Mouse (Mus musculus): Measurements from ENCODE around the gene Rhot2. TPM values are rescaled to one million over a fixed set of nuclear protein-coding genes. Genes with fewer than 3 reads are reported as not detected.
A peak's percentile ranks its signal among the peaks of the same experiment; 100 is the strongest.
"Not testable (repeated sequence)": the region's sequence is repeated elsewhere in the genome, so short reads cannot be mapped to it uniquely, and the experiment has no call there.

Gene Rhot2
- polyA plus RNA-seq, 1 experiment from 2014 or later = 29.0 TPM

DNA sequence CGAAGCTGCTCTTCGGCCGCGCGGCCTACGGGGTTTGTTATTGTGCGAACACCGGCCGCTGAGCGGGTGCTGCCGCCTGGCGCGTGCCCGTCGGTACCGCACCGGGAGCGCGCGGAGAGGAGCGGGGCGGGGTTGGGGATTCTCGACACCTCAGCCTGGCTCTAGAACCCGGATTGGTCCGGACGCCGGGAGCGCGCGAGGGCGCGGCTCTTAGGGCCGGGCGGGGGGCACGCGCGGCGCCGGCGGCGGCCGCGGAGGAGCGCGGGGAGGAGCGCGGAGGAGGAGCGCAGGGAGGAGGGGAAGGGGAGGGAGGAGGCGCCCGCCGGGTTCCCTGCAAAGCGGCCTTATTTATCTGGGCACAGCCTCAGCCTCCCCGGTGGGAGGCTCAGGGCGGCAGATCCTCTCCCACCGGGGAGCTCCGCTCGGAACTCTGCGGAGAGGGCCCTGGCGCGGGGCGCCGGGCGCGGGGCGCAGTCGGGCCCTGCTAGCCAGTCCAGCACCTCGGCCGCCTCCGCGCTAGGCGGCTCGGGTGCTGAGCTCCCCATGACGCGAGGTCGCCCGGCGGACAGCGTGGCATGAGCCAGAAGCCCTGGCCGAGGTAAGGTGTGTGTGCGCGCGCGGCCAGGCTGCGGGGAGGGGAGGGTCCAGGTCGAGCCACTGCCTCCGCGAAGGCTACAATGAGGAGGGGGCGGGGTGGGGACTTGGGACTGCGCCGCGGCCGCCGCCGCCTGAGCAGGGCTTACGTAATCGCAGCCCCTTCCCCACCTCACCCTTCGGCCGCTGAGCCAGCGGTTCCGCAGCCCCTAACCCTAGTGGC is 35.7 kb downstream of the Rhot2 start, which contains the start of gene Fbxl16:
Gene Fbxl16 (plus strand): TSS at position 297 of the 817 bp plus-strand sequence.
- Histone ChIP-seq H3K36me3 (no peaks in the 10 kb centered on the region), H3K4me1 (peaks cover 23% of the 10 kb centered on the region), H3K4me3 (peak within 1 kb of the TSS; percentile 76), H3K27me3 (ENCODE audit: insufficient read depth, poor library complexity, severe bottlenecking) (peaks cover 80% of the 10 kb centered on the region), H3K9me3 (no peaks in the 10 kb centered on the region), H3K27ac (peak within 1 kb of the TSS; percentile 67)
- no peak for DNase-seq (ENCODE audit: low spot score)
- under 1% methylated on average over 87 of the region's 100 CpGs for WGBS

DNA sequence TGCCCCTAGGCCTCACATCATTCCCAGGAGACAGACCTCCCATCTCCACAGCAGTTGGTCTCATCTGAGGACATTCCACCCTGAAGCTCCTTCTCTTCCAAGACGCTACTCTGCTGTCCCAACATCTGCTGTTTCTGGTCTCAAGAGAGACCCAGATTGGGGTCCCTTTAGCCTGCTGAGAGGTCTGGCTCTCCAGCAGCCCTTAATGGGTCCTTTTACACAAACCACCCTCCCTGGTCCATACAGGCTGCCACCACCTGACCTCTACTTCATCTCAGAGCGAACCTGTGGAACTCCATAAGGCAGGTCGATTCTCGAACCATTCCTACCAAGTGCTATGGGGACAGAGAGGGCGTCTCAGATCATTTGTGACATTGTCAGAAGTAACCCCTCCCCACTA is 36.6 kb downstream of the Rhot2 start:
- Histone ChIP-seq H3K27ac (no peak overlapping the region), H3K36me3 (no peaks in the 10 kb centered on the region), H3K4me1 (peaks cover 26% of the 10 kb centered on the region), H3K4me3 (peak overlapping the region; percentile 76), H3K9me3 (no peaks in the 10 kb centered on the region), H3K27me3 (ENCODE audit: insufficient read depth, poor library complexity, severe bottlenecking) (peaks cover 73% of the 10 kb centered on the region)
- no peak for DNase-seq (ENCODE audit: low spot score)
- WGBS = 42% methylated on average over 5 of the region's 5 CpGs

DNA sequence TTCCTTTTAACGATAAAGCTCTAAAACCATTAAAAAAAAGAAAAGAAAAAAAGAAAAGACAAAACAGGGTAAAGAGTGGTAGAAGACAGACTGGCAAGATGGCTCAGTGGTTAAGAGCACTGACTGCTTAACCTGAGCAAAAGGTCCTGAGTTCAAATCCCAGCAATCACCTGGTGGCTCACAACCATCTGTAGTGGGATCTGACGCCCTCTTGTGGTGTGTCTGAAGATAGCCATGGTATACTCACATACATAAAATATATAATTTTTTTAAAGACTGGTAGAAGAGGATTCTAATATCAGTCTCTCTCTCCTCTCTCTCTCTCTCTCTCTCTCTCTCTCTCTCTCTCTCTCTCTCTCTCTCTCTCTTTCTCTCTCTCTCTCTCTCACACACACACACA is 37.2 kb downstream of the Rhot2 start:
- 43% methylated on average over 2 of the region's 2 CpGs for WGBS
- not testable (repeated sequence) for H3K36me3 ChIP-seq; H3K4me3 ChIP-seq; H3K27ac ChIP-seq; DNase-seq (ENCODE audit: low spot score); H3K9me3 ChIP-seq
- Histone ChIP-seq H3K27me3 (ENCODE audit: insufficient read depth, poor library complexity, severe bottlenecking) (peaks cover 67% of the 10 kb centered on the region), H3K4me1 (peaks cover 32% of the 10 kb centered on the region)

GRCm38 (mm10) chr17:25806507-25806906 is 38.1 kb downstream of the Rhot2 start:
- H3K27ac ChIP-seq = no peak overlapping the region
- H3K9me3 ChIP-seq = no peaks in the 10 kb centered on the region
- peaks cover 37% of the 10 kb centered on the region for H3K4me1 ChIP-seq
- peaks cover 62% of the 10 kb centered on the region for H3K27me3 ChIP-seq (ENCODE audit: insufficient read depth, poor library complexity, severe bottlenecking)
- H3K4me3 ChIP-seq = no peak overlapping the region
- 80% methylated on average over 4 of the region's 4 CpGs for WGBS
- DNase-seq (ENCODE audit: low spot score) = no peak
- H3K36me3 ChIP-seq = no peaks in the 10 kb centered on the region

GRCm38 (mm10) chr17:25802825-25803517 is 41.7 kb downstream of the Rhot2 start:
- Histone ChIP-seq H3K36me3 (no peaks in the 10 kb centered on the region), H3K27ac (peak overlapping the region; percentile 81), H3K9me3 (no peaks in the 10 kb centered on the region), H3K27me3 (ENCODE audit: insufficient read depth, poor library complexity, severe bottlenecking) (peaks cover 27% of the 10 kb centered on the region), H3K4me3 (peak overlapping the region; percentile 22; the same call in 1 of the 2 replicates), H3K4me1 (peaks cover 18% of the 10 kb centered on the region)
- DNase-seq (ENCODE audit: low spot score) = peak; percentile 95
- WGBS = 10% methylated on average over 10 of the region's 10 CpGs

DNA sequence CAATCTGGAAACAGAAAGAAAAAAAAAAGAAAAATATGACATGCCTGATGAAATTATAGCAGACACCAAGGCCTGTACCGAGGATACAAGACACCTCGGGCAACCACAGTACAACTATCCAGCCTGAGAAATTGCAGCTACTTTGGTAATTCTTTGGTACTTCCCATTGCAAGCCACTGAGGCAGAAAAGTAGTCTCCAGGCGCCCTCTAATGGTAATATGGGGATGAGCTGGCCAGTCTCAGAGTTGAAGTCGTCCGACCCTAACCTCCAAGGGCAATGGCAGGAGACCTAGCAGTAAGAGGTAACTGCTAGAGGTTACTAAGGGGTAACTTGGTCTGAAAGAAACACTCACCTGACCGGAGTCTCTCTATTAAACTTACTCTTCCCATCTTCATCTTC is 43.6 kb downstream of the Rhot2 start:
- 4% methylated on average over 6 of the region's 6 CpGs for WGBS

GRCm38 (mm10) chr17:25796951-25797369 is 47.7 kb downstream of the Rhot2 start, which contains the start of gene Metrn:
TSS of gene Metrn (minus strand) at chr17:25797136.
- no peaks in the 10 kb centered on the region for H3K9me3 ChIP-seq
- peak within 1 kb of the TSS; percentile 87 for H3K27ac ChIP-seq
- H3K4me3 ChIP-seq = peak within 1 kb of the TSS; percentile 80
- peak; percentile 95 for DNase-seq (ENCODE audit: low spot score)
- H3K4me1 ChIP-seq = peaks cover 46% of the 10 kb centered on the region
- peaks cover 14% of the 10 kb centered on the region for H3K36me3 ChIP-seq
- under 1% methylated on average over 35 of the region's 35 CpGs for WGBS
- no peaks in the 10 kb centered on the region for H3K27me3 ChIP-seq (ENCODE audit: insufficient read depth, poor library complexity, severe bottlenecking)

More for the DNA sequence above, 43.6 kb downstream of the Rhot2 start:
- no peak for DNase-seq (ENCODE audit: low spot score)
- H3K4me1 ChIP-seq = peaks cover 29% of the 10 kb centered on the region
- no peak overlapping the region for H3K27ac ChIP-seq
- H3K36me3 ChIP-seq = no peaks in the 10 kb centered on the region
- H3K27me3 ChIP-seq (ENCODE audit: insufficient read depth, poor library complexity, severe bottlenecking) = peaks cover 13% of the 10 kb centered on the region
- H3K4me3 ChIP-seq = no peak overlapping the region
- H3K9me3 ChIP-seq = no peaks in the 10 kb centered on the region

DNA sequence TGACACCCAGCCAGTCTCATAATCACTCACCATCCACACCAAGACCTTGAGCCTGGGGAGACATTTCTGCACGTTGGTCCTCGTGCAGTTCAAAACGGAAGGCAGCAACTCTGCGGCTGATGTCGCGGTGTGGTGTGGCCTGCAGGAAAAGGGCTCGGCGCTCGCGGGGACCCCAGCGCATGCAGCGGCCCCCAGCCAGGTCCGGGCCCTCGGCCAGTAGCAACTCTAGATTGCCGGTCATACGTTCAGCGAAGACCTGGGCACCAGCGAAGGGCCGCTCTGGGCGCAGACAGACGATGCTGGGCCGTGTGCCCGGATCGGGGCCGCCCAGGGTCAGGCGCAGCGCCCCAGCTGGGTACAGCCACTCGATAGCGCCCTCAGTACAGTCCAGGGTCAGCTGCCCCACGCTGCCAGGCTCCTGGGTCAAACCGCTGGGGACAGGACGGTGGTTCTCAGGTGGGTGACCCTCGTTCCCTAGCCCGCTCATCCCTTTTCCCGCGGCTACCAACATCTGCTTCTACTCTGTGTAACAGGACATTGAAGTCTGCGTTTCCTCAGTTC is 48.4 kb downstream of the Rhot2 start:
- WGBS = under 1% methylated on average over 37 of the region's 37 CpGs
- Histone ChIP-seq H3K27ac (peak overlapping the region; percentile 87), H3K4me1 (peaks cover 53% of the 10 kb centered on the region), H3K27me3 (ENCODE audit: insufficient read depth, poor library complexity, severe bottlenecking) (no peaks in the 10 kb centered on the region), H3K4me3 (peak overlapping the region; percentile 80), H3K9me3 (no peaks in the 10 kb centered on the region), H3K36me3 (peaks cover 14% of the 10 kb centered on the region)
- DNase-seq (ENCODE audit: low spot score) = no peak

GRCm38 (mm10) chr17:25795609-25796092 is 49.0 kb downstream of the Rhot2 start, which contains the start of gene AC134908.4:
TSS of gene AC134908.4 (minus strand) at chr17:25795659.
- Histone ChIP-seq H3K9me3 (no peaks in the 10 kb centered on the region), H3K4me3 (peak within 1 kb of the TSS; percentile 80), H3K36me3 (peaks cover 15% of the 10 kb centered on the region), H3K27ac (peak within 1 kb of the TSS; percentile 87), H3K4me1 (peaks cover 58% of the 10 kb centered on the region), H3K27me3 (ENCODE audit: insufficient read depth, poor library complexity, severe bottlenecking) (no peaks in the 10 kb centered on the region)
- 10% methylated on average over 6 of the region's 6 CpGs for WGBS
- DNase-seq (ENCODE audit: low spot score) = no peak

DNA sequence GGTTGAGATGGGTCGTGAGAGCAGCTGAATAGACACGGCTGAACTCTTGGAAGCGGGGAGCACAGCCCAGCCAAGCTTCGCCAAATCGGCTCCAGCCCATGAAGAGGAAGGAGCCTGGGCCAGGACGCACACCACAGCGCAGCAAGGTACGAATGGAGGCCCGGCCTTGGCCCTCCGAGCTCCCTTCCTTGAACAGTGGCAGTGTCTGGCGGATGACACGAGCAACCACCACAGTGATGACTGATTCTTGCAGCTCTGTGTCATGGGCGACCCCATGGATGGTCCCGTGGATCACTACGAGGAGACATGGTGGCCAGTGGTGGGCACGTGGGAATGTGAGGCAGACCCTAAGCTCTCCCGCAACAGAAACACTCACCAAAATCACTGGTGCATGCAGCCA is 49.7 kb downstream of the Rhot2 start:
- Histone ChIP-seq H3K27ac (peak overlapping the region; percentile 87), H3K9me3 (no peaks in the 10 kb centered on the region), H3K4me1 (peaks cover 60% of the 10 kb centered on the region), H3K36me3 (peaks cover 19% of the 10 kb centered on the region), H3K4me3 (peak overlapping the region; percentile 80), H3K27me3 (ENCODE audit: insufficient read depth, poor library complexity, severe bottlenecking) (no peaks in the 10 kb centered on the region)
- WGBS = 87% methylated on average over 17 of the region's 17 CpGs
- no peak for DNase-seq (ENCODE audit: low spot score)

GRCm38 (mm10) chr17:25794197-25794596 is 50.5 kb downstream of the Rhot2 start:
- Histone ChIP-seq H3K4me1 (peaks cover 60% of the 10 kb centered on the region), H3K4me3 (no peak overlapping the region), H3K36me3 (peaks cover 27% of the 10 kb centered on the region), H3K27ac (0 out of 2 replicates have a peak overlapping the region, but pooled peaks have one; percentile 22), H3K9me3 (no peaks in the 10 kb centered on the region), H3K27me3 (ENCODE audit: insufficient read depth, poor library complexity, severe bottlenecking) (no peaks in the 10 kb centered on the region)
- 82% methylated on average over 13 of the region's 13 CpGs for WGBS
- no peak for DNase-seq (ENCODE audit: low spot score)

- 4% methylated on average over 14 of the region's 14 CpGs for WGBS
- Histone ChIP-seq H3K4me1 (peaks cover 61% of the 10 kb centered on the region), H3K36me3 (peaks cover 41% of the 10 kb centered on the region), H3K27me3 (ENCODE audit: insufficient read depth, poor library complexity, severe bottlenecking) (no peaks in the 10 kb centered on the region), H3K27ac (peak within 1 kb of the TSS; percentile 94), H3K4me3 (peak within 1 kb of the TSS; percentile 79), H3K9me3 (no peaks in the 10 kb centered on the region)
- DNase-seq (ENCODE audit: low spot score) = peak; percentile 88
These were observed 52.0 kb downstream of the Rhot2 start, which contains the start of gene Fam173a for GRCm38 (mm10) chr17:25792615-25793014. TSS of gene Fam173a (minus strand) at chr17:25792901.

All from heart, embryonic 10.5 days (tissue).